Mouse (Mus musculus): ENCODE results near the gene Cd79b.

Cd79b gene

GRCm38 (mm10) chr11:106273811-106274210 is 40.8 kb downstream of the Cd79b start:
- DNase-seq (ENCODE audit: low read depth, low spot score): no peak

DNA sequence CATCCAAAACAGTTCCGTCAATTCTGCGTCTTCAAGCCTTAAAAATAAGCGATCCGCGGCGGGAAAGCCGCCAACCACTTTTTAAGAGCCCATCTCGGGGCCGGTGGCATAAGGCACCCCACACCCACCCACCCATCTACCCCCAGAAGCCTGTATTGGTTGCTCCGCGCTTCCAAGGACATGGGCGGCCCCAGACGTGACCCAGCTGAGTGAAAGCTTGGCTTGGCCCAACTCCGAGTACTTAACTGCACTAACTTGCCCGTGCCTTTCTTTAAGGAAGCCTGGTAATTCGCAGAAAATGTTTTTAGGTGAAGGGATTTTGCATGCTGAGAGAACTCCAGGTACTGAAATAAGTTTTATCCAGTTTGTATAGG is 41.3 kb downstream of the Cd79b start:
- no peak for DNase-seq (ENCODE audit: low read depth, low spot score)

DNA sequence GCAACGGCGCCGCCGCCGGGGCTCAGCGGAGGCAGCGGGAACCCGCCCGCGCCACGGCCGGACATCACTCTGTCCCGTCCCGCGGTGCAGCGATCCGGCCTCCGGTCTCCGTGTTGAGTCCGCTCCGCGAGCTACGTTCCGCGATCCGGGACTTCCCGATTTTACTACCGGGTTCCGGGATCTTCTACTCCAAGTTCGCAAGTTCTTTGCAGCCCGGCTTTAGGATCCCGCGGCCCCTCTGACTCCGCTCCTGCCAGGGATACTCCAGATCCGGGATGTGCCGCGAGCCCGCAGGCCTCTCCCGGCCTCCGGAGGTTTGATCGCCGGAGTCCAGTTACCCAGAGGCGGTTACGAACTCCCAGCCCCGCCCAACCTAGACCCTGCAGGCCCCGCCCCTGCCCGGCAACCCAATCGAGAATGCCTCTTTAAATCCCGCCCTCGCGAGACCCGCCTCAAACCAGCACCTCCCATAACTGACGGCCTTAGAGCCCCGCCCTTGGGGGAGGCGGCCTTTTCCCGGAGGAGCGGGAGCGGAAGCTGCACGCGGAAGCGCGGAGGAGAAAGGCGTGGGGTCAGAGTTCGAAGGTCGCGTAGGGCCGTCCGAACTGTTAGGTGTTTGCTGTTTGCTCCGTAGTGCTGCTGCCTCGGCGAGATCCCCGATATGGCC is 41.8 kb downstream of the Cd79b start, which contains the start of gene Smarcd2:
Gene Smarcd2 (minus strand): TSS at position 329 of the 667 bp plus-strand sequence.
- peak; percentile 99 for DNase-seq (ENCODE audit: low read depth, low spot score)

DNA sequence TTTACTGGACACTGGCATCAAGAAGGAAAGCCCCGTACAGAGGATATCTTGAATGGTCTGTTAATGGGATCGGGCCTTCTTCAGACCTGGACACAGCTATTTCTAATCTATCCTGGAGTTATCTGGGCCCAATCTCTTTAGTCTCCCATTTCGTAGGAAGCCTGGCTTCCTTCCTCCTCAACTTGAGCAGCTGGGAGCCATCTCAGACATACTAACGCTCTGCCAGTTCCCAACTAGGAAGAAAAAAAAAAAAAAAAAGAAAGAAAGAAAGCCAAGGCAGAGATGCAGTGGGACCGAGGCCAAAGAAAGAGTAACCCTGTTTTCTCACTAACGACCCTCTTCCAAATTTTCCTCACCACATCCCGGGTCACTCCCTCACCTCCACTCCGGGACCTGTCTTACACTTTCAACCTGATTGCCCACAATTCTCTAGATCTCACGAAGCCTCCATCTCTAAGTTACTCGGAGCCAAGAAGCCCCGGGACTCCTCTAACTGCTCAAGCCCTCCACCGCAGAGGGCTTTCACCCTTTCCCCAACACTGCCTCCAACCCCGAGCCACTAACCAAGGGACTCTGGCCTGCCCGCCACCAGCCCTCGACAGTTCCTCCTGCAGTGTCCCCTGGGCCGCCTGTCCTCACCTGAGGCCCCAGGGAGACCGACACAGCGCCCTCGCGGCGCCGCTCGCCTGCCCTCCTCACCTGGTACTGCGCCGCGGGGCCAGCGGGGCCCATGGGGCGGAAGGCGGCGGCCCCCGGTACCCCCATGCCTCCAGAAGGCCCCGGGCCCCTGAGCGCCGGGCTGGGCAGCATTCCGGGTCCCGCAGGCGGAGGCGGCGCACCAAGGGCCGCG is 42.5 kb downstream of the Cd79b start:
- DNase-seq (ENCODE audit: low read depth, low spot score): no peak

DNA sequence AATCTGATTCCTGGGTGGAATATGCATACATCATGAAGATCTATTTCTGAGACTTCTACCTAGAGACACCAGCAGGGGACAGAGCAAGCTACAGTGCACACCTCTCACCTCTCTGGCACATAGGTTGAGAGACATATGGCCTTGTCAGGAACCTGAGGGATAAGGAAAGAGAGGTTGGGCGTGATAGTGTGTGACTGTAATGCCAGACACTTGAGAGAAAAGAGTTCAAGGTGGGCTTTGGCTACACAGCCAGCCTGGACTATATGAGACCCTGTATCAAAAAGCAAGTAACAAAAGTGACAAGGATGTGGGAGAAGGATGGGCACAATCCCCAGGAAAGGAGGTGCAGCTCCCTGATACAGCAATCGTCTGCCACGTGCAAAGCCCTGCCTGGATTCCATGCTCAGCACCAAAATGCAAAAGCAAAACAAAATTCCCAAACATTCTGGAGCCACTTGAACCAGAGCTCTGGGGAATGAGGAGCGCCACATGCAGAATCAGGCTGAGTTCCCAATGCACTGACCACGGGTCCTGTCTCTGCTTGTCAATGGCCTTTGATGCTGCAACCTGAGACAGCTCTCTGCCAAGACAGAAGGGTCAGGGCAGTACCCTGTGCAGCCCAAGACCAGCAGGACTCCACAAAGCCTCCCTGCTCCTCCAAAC is 43.3 kb downstream of the Cd79b start:
- no peak for DNase-seq (ENCODE audit: low read depth, low spot score)

DNA sequence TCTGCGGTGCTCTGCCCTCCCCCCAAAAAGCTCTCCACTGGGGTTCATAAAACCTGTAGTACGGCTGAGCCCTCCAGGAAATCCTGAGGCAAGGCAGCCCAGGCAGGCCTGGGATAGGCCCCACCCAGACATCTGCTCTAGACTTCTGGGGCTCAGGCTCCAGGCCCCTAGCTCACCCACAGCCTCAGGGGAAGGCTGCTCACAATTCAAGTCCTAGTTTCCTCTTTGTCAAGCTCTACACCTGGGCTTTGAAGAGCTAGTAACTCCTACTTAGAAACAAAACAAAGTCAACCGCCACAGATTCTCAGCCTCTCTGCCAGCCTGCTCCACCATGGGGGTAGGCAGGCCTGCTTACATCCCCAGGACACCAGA is 45.5 kb downstream of the Cd79b start:
- peak; percentile 48 for DNase-seq (ENCODE audit: low read depth, low spot score)

GRCm38 (mm10) chr11:106268326-106269059 is 46.1 kb downstream of the Cd79b start:
- DNase-seq (ENCODE audit: low read depth, low spot score): no peak

GRCm38 (mm10) chr11:106267871-106268270 is 46.7 kb downstream of the Cd79b start:
- DNase-seq (ENCODE audit: low read depth, low spot score): no peak

DNA sequence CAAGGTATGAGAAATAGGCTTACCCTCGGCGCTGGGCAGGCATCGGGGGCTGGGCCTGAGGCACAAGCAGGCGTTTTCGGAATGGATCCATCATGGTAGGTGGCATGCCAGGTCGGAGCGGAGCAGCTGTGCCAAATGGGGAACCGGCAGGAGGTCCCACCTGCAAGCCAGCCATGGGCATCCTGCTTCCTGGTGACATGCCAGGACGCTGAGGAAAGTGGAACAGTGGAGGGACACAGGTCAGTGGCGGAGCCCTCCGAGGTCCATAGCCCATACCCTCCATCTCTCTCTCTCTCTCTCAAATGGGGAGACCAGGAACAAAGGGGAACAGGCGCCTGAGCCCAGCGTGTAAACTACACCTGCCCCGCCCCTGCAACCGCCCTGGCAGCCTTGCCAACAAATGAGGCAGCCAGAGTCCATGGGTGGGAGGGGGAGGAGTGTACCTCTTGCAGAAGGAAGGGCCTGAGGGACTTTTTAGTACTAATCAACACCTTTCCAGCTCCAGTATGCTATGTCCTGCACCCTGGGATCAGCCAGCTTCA is 47.2 kb downstream of the Cd79b start:
- no peak for DNase-seq (ENCODE audit: low read depth, low spot score)

- DNase-seq (ENCODE audit: low read depth, low spot score): no peak
Observed at GRCm38 (mm10) chr11:106266431-106266830, 48.1 kb downstream of the Cd79b start.

GRCm38 (mm10) chr11:106265570-106265969 is 49.0 kb downstream of the Cd79b start:
- DNase-seq (ENCODE audit: low read depth, low spot score): no peak

GRCm38 (mm10) chr11:106264988-106265387 is 49.6 kb downstream of the Cd79b start:
- no peak for DNase-seq (ENCODE audit: low read depth, low spot score)

- DNase-seq (ENCODE audit: low read depth, low spot score): no peak
Observed at GRCm38 (mm10) chr11:106263963-106264362, 50.6 kb downstream of the Cd79b start.
